In the genomic region with DNA sequence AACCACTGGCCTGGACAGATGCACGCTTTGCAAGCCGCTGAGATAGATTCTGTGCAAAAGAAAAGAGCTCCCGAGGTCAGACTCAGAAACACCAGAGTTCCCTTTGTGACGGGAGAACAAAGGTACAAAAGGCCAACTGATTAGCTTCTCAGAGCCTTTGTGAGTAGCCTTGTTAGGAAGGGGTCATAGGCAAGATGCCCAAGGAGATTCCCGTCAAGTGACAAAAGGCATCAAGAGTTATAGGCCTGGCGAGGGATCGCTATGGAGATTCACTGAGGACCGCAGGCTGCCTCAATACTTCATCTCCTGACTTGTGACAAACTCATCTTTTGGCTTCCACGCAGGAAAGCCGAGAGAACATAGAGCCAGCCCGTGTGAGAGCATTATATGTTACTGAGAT, we compare ENCODE assay signal across 23 mouse cellular contexts.
DNase-seq lines count a peak whose midpoint lies in the region; ATAC-seq and TF ChIP-seq lines count a peak whose summit lies in the region.
"Had no signal": no experiment of that assay in that cellular context is flagged by ENCODE, and none has a peak within 500 bp of the region (broad histone marks: within the 10 kb centered on the region; RNA-seq: fewer than 3 reads in every experiment).

No protein-coding gene starts in this region.

- H3K9me3 ChIP-seq in forebrain, embryonic 11.5 days (ENCODE audit: control insufficient read depth, low read length) = no peaks in the 10 kb centered on the region
- H3K9me3 ChIP-seq in forebrain, embryonic 13.5 days (replicated peaks) = no peaks in the 10 kb centered on the region
- no peaks in the 10 kb centered on the region for H3K9me3 ChIP-seq in ES-Bruce4 (replicated peaks; ENCODE audit: control insufficient read depth, insufficient read depth, low read length, poor library complexity, severe bottlenecking)
- H3K9me3 ChIP-seq in neural tube, embryonic 12.5 days = no peaks in the 10 kb centered on the region
- no peaks in the 10 kb centered on the region for H3K9me3 ChIP-seq in liver, embryonic 11.5 days (ENCODE audit: control insufficient read depth, low read length)
- H3K9me3 ChIP-seq: embryonic facial prominence, embryonic 12.5 days; heart, embryonic 13.5 days; hindbrain, embryonic 13.5 days; limb, embryonic 10.5 days; neural tube, embryonic 13.5 days had no signal

- no peak overlapping the region for H3K4me2 ChIP-seq in forebrain, embryonic 11.5 days (ENCODE audit: low read depth, low read length, severe bottlenecking)
- no peak overlapping the region for H3K4me2 ChIP-seq in forebrain, embryonic 13.5 days
- no peak overlapping the region for H3K4me2 ChIP-seq in neural tube, embryonic 12.5 days (replicated peaks)
- H3K4me2 ChIP-seq in liver, embryonic 11.5 days = no peak overlapping the region
- H3K4me2 ChIP-seq: embryonic facial prominence, embryonic 12.5 days; heart, embryonic 13.5 days; hindbrain, embryonic 13.5 days; neural tube, embryonic 13.5 days had no signal

- H3K27me3 ChIP-seq in forebrain, embryonic 11.5 days (ENCODE audit: control insufficient read depth, insufficient read depth, low read length) = no peaks in the 10 kb centered on the region
- H3K27me3 ChIP-seq in forebrain, embryonic 13.5 days = no peaks in the 10 kb centered on the region
- H3K27me3 ChIP-seq in ES-Bruce4 (ENCODE audit: control insufficient read depth, insufficient read depth, low read length, poor library complexity, severe bottlenecking) = no peaks in the 10 kb centered on the region
- H3K27me3 ChIP-seq in neural tube, embryonic 12.5 days (replicated peaks) = no peaks in the 10 kb centered on the region
- no peaks in the 10 kb centered on the region for H3K27me3 ChIP-seq in liver, embryonic 11.5 days (replicated peaks; ENCODE audit: control insufficient read depth, insufficient read depth, low read length)
- H3K27me3 ChIP-seq: embryonic facial prominence, embryonic 12.5 days; hindbrain, embryonic 13.5 days; neural tube, embryonic 13.5 days had no signal

- no peak for ATAC-seq in forebrain, embryonic 11.5 days (replicated peaks; ENCODE audit: low FRiP score)
- ATAC-seq in forebrain, embryonic 13.5 days = no peak
- peak; percentile 30; the same call in 1 of the 2 replicates for ATAC-seq in neural tube, embryonic 12.5 days (ENCODE audit: low FRiP score, low read depth)
- no peak for ATAC-seq in activated CD4-positive, CD25-positive, alpha-beta regulatory T cell, adult 4 months
- no peak for ATAC-seq in liver, embryonic 11.5 days (replicated peaks; ENCODE audit: low FRiP score)

- no peak for TF ChIP-seq POLR2A in ES-Bruce4 (IDR thresholded peaks at IDR 0.05; ENCODE audit: insufficient read depth, low read length)

- DNase-seq in forebrain, embryonic 11.5 days (ENCODE audit: low spot score) = no peak
- peak; percentile 73 for DNase-seq in embryo, embryonic 10 days (ENCODE audit: low spot score)
- DNase-seq in liver, embryonic 11.5 days (ENCODE audit: low spot score) = no peak
- DNase-seq: adrenal gland, adult 8-10 months; cerebellum, adult 8-10 months; gastrocnemius, postnatal 14 days; heart, adult 11 months; heart, postnatal 14 days; kidney, adult 2 months; kidney, postnatal 10 days; liver; lung, postnatal 4 days; thymus, adult 2 months; thymus, postnatal 4 days had no signal

- 11% methylated on average over 11 of the region's 11 CpGs for WGBS in forebrain, embryonic 11.5 days
- WGBS in forebrain, embryonic 13.5 days = 8% methylated on average over 11 of the region's 11 CpGs
- 17% methylated on average over 11 of the region's 11 CpGs for WGBS in neural tube, embryonic 12.5 days
- 80% methylated on average over 11 of the region's 11 CpGs for whole genome bisulfite sequencing in liver, embryonic 11.5 days

- H3K27ac ChIP-seq in forebrain, embryonic 11.5 days (ENCODE audit: low read depth, low read length) = no peak overlapping the region
- H3K27ac ChIP-seq in forebrain, embryonic 13.5 days = no peak overlapping the region
- no peak overlapping the region for H3K27ac ChIP-seq in ES-Bruce4 (ENCODE audit: insufficient read depth, low read length)
- H3K27ac ChIP-seq in neural tube, embryonic 12.5 days = no peak overlapping the region
- H3K27ac ChIP-seq in liver, embryonic 11.5 days (ENCODE audit: low read depth, low read length) = no peak overlapping the region
- H3K27ac ChIP-seq: embryonic facial prominence, embryonic 12.5 days; heart, embryonic 13.5 days; hindbrain, embryonic 13.5 days; limb, embryonic 10.5 days; neural tube, embryonic 13.5 days had no signal

- peak overlapping the region; percentile 16; the same call in 1 of the 2 replicates for H3K9ac ChIP-seq in forebrain, embryonic 11.5 days (ENCODE audit: low read length)
- no peak overlapping the region for H3K9ac ChIP-seq in forebrain, embryonic 13.5 days
- H3K9ac ChIP-seq in ES-Bruce4 (ENCODE audit: low read depth, poor library complexity, severe bottlenecking) = no peak overlapping the region
- no peak overlapping the region for H3K9ac ChIP-seq in neural tube, embryonic 12.5 days
- H3K9ac ChIP-seq in liver, embryonic 11.5 days (ENCODE audit: low read depth, low read length) = no peak overlapping the region
- H3K9ac ChIP-seq: embryonic facial prominence, embryonic 12.5 days; heart, embryonic 13.5 days; hindbrain, embryonic 13.5 days; neural tube, embryonic 13.5 days had no signal

- TF ChIP-seq EP300 in ES-Bruce4 (IDR thresholded peaks at IDR 0.05; ENCODE audit: insufficient read depth, low read depth, low read length) = 0 out of 2 replicates have a peak, but pooled peaks have one; percentile 54

- 0 out of 2 replicates have a peak, but pooled peaks cover 3% of the 10 kb centered on the region for H3K4me1 ChIP-seq in forebrain, embryonic 11.5 days (replicated peaks; ENCODE audit: control insufficient read depth, insufficient read depth, low read length)
- H3K4me1 ChIP-seq in forebrain, embryonic 13.5 days = peaks cover 21% of the 10 kb centered on the region
- peaks cover 3% of the 10 kb centered on the region for H3K4me1 ChIP-seq in ES-Bruce4 (ENCODE audit: control insufficient read depth, insufficient read depth, low read length)
- peaks cover 33% of the 10 kb centered on the region for H3K4me1 ChIP-seq in neural tube, embryonic 12.5 days
- H3K4me1 ChIP-seq in liver, embryonic 11.5 days (replicated peaks; ENCODE audit: control insufficient read depth, insufficient read depth, low read length) = no peaks in the 10 kb centered on the region
- H3K4me1 ChIP-seq: embryonic facial prominence, embryonic 12.5 days; heart, embryonic 13.5 days had no signal

- no peaks in the 10 kb centered on the region for H3K36me3 ChIP-seq in forebrain, embryonic 11.5 days (ENCODE audit: control insufficient read depth, insufficient read depth, low read length)
- H3K36me3 ChIP-seq in forebrain, embryonic 13.5 days (ENCODE audit: poor library complexity, severe bottlenecking) = peaks cover 33% of the 10 kb centered on the region
- no peaks in the 10 kb centered on the region for H3K36me3 ChIP-seq in ES-Bruce4 (ENCODE audit: control insufficient read depth, insufficient read depth, low read length, poor library complexity, severe bottlenecking)
- peaks cover 12% of the 10 kb centered on the region for H3K36me3 ChIP-seq in neural tube, embryonic 12.5 days
- no peaks in the 10 kb centered on the region for H3K36me3 ChIP-seq in liver, embryonic 11.5 days (ENCODE audit: control insufficient read depth, insufficient read depth, low read length)
- H3K36me3 ChIP-seq: embryonic facial prominence, embryonic 12.5 days; heart, embryonic 13.5 days; limb, embryonic 10.5 days had no signal

- no peak overlapping the region for H3K4me3 ChIP-seq in forebrain, embryonic 11.5 days (ENCODE audit: low read depth, low read length)
- H3K4me3 ChIP-seq in forebrain, embryonic 13.5 days = no peak overlapping the region
- no peak overlapping the region for H3K4me3 ChIP-seq in ES-Bruce4 (ENCODE audit: low read depth, low read length)
- H3K4me3 ChIP-seq in neural tube, embryonic 12.5 days = no peak overlapping the region
- H3K4me3 ChIP-seq in liver, embryonic 11.5 days (ENCODE audit: low read depth, low read length) = no peak overlapping the region
- H3K4me3 ChIP-seq: embryonic facial prominence, embryonic 12.5 days; heart, embryonic 13.5 days; hindbrain, embryonic 13.5 days; limb, embryonic 10.5 days; neural tube, embryonic 13.5 days had no signal

- no peak for TF ChIP-seq CTCF in ES-Bruce4 (IDR thresholded peaks at IDR 0.05; ENCODE audit: low read depth, low read length)
